Mouse (Mus musculus) layer of hippocampus, adult 2 months (tissue): ENCODE data around the gene Gm10282. TPM values are rescaled to one million over a fixed set of nuclear protein-coding genes. Genes with fewer than 3 reads are reported as not detected.

ENCODE experiments used
- DNase-seq, 2 experiments: peaks; one replicate each; pipeline ENCODE4 v3.0.0; 2022; ENCODE audit warnings: low spot score in 2 of 2
- H3K27ac ChIP-seq: fragments of 200-600 bp; 2 replicates; pipeline ENCODE4 v1.8.1; 2022
- H3K4me3 ChIP-seq: fragments of 200-600 bp; 2 replicates; pipeline ENCODE4 v1.8.1; 2022; ENCODE audit warnings: mild to moderate bottlenecking
- CTCF ChIP-seq: fragments of 200-600 bp; conservative IDR thresholded peaks from 2 replicates; pipeline ENCODE4 v1.8.1; 2022; ENCODE audit warnings: antibody characterized with exemption, mild to moderate bottlenecking, moderate library complexity
- total RNA-seq, 2 experiments: library from RNA; stranded (reverse); gene quantifications; 2 replicates each; pipeline ENCODE4 v1.2.3; 2021

Gene Gm10282
- total RNA-seq, 2 experiments from 2014 or later: 6.7 to 7.9 TPM

DNA sequence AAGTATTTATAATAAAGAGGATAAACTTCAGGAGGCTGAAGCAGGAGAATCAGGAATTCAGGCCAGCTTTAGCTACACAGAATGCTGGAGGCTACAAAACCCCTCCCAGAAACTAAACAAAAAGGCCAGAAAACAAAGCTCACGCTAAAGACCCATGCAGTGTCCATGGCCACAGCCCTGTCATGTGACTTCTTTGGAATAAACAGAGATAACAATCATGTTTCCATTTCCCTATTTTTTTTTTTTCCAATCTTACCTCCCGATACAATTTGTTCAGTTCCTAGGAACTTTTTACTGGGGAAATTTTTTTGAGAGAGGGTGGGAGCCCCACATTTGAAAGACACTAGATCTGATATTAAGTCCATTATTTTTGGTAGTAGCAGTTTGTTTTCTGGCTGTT is 31.2 kb upstream of the Gm10282 start:
- DNase-seq: no peak
- peak overlapping the region; percentile 19; the same call in 1 of the 2 replicates for H3K27ac ChIP-seq
- no peak for TF ChIP-seq CTCF
- H3K4me3 ChIP-seq: no peak overlapping the region

DNA sequence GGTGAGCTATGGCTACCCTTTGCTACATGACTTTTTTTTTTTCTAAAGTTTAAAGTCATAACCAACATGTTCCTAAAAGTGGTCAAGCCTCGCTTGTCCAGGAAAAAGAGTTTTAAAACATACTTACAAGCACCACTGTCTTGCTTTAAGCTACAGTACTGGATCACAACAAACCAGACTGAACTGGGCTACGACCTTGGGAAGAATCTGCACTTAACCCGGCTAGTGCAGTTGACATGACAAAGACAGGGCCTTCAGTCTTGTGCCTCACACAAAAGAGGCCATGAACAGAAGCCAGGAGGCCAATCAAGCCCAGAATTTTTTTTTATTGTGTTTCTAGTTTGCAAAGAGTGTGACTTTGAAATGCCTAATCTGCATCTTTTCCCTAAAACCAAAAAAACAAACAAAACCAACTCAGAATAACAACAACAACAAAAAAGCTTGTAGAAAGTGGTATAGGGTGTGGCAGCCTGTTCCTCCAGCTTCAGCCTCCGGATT is 29.1 kb upstream of the Gm10282 start:
- Histone ChIP-seq H3K4me3 (no peak overlapping the region), H3K27ac (peak overlapping the region; percentile 32; the same call in 1 of the 2 replicates)
- DNase-seq: no peak
- no peak for TF ChIP-seq CTCF

DNA sequence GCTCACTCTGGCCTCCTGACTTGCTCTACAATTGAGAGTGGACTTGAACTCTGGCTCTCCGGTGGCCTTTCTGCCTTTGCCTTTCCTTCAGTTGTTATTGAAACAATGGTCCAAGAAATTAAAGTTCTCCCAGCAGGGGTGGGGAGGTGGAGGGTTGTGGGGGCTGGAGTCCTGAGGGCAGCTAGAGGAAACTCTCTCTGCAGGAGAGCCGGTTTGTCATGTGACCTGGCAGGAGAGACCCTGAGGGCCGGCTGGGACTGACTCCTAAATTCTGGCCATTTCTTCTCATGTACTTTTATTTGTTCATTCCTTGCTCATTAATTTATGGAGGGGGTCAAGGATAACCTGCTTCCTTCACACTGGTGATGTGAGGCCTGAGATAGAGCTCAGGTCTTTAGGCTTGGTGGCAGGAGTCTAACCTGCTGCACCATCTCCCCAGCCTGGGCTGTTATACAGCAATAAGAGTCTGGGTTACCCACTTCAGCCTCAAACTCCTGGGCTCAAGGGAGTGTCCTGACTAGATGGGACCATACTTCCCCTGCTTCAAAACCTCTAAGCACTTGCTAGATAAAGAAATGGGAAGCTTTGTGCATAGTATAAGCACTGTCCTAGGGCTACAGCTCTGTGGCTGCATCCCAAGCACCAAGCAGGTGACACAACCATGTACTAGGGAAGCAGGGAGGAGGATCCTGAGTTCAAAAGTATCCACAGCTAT is 28.5 kb upstream of the Gm10282 start:
- no peak for TF ChIP-seq CTCF
- DNase-seq: no peak
- Histone ChIP-seq H3K27ac (peak overlapping the region; percentile 32; the same call in 1 of the 2 replicates), H3K4me3 (no peak overlapping the region)

DNA sequence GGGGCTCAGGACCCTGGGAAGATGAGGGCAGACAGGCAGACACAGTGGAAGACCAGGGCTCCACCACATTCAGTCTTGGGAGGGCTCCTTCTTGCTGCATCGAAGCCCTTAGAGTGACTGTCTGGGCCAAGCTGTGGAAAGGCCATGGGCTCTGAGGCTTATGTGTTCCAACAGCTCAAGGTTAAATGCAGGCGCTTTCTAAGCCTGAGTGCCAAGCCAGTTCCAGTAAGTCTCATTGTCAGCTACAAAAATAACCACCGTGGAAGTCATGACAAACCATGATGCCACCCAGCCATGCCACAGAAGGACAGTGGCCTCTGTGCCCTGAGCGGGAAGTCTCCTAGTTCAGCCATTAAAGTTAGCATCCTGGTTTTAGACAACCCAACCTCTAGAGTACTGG is 26.6 kb upstream of the Gm10282 start:
- no peak overlapping the region for H3K27ac ChIP-seq
- no peak for DNase-seq
- TF ChIP-seq CTCF: no peak
- H3K4me3 ChIP-seq: no peak overlapping the region

DNA sequence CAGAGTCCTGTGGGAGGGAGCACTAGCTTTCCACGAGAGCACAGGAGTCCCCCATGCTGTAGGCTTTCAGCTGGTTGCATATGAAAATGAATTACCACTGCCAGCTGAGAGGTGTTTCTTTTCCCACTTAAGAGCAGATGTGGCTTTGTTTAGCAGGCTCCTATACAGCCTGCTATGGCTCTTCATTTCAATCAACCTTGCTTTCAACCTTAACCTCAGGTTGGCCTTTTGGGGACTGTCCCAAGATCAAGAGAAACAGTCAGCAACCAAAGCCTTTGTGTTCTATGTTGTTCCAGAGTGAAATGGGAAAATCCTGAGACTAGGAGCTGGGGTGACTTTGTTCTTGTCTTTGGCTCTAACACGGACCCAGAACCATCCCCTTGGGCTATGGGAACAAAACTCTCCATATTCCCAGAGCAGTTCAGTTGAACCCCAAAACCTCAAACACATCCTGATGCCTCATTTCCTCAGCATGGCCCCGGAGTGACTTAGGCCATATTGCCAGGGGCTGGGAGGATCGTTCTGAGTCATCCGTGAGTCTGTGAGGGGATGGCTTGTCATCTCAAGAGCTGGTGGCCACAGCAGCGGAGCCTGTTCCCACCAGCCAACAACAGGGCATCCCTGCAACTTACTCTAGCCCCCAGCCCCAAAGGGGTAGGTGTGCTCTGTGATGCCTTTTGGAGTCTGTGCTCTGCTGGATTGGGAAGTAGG is 25.9 kb upstream of the Gm10282 start:
- DNase-seq: no peak
- TF ChIP-seq CTCF: no peak
- no peak overlapping the region for H3K4me3 ChIP-seq
- H3K27ac ChIP-seq: no peak overlapping the region

DNA sequence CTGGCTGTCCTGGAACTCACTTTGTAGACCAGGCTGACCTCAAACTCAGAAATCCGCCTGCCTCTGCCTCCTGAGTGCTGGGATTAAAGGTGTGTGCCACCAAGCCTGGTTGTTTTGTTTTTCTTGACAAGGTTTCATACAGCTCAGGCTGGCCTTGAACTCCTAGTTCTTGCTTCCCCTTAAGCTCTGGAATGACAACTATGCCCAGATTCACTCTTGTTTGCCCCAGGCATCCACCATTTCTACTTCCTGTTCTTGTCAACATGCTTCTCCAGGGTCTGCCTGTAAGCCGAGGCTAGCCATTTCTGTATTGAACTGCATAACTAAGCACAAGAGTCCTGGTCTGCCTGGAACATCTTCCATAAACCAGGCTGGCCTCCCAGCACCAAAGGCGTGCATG is 24.1 kb upstream of the Gm10282 start:
- no peak for TF ChIP-seq CTCF
- DNase-seq: no peak
- H3K4me3 ChIP-seq: no peak overlapping the region
- H3K27ac ChIP-seq: no peak overlapping the region

DNA sequence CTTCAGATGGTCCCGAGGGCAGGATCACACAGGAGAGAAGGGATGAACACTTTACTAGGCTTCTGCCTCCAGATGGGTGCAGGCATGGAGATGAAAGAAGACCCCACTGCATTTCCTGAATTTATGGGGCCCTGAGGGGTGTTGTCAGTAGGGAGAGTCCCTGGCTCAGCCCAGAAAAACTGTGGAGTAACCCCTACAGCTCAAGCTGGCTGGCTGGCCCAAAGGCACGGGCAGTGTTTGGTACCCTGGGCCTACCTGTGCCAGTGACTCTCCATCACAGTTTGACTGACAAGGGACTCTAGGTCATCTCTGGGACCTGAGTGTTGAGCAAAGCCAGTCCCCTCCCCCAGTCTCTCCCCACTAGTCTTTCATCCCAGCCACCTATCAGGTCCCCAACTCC is 19.6 kb upstream of the Gm10282 start:
- no peak for DNase-seq
- TF ChIP-seq CTCF: no peak
- Histone ChIP-seq H3K4me3 (no peak overlapping the region), H3K27ac (no peak overlapping the region)

DNA sequence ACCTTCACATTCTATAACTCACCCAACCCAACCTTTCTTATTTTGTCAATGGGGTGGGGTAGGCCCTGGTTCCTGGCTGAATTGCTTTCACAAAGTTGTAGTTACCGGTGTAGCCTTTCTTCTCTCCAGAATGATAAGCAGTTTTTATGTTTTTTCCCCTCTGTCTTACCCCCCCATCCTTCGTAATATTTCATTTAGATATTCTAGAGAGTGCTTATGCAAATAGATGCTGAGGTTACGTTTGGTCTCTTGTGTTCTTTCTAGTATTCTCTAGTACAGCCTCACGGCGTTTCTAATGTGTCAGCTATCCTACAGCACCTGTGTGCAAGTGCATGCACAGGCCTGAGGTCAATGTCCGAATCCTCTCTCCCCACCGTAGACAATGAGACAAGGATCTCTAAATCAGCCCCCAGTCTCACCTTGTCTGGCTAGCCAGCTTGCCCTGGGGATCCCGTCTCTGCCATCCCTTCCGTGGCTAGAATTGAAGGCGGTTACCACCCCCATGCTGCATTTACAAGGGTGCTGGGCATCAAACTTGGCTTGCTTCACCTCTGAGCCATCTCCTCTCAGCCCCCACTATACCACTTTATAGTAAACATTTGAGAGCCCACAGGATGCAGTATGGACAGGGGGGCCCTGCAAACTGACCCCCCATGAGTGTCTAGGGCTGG is 19.1 kb upstream of the Gm10282 start:
- H3K27ac ChIP-seq: no peak overlapping the region
- no peak for TF ChIP-seq CTCF
- H3K4me3 ChIP-seq: no peak overlapping the region
- no peak for DNase-seq

DNA sequence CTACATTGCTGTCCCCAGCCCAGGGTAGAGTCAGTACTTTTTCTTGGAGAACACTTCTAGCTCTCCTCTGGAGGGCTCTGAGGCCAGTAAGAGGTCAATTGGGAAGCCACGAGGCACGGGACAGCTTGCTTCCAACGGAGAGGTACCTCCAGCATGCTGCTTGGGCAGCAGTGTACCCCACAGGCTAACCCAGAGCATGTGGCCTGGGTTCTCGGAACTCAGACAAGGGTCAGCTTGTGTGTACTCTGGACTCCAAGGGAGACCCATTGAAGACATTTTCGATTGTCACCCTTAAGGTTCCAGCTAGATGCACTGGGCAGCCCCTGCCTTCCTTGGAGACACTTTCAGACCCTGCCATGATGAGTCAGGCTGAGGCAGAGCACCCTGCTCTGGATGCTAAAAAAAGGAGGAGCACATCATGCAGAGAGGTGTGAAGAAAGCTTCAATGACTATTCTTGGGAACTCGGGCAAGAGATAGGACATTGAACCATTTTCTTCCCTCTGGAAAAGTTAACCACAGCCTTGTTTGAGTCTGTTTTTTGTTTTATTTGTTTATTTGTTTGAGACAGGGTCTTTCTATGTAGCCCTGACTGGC is 18.2 kb upstream of the Gm10282 start:
- no peak for TF ChIP-seq CTCF
- no peak for DNase-seq
- Histone ChIP-seq H3K4me3 (peak overlapping the region; percentile 34), H3K27ac (peak overlapping the region; percentile 28; the same call in 1 of the 2 replicates)

DNA sequence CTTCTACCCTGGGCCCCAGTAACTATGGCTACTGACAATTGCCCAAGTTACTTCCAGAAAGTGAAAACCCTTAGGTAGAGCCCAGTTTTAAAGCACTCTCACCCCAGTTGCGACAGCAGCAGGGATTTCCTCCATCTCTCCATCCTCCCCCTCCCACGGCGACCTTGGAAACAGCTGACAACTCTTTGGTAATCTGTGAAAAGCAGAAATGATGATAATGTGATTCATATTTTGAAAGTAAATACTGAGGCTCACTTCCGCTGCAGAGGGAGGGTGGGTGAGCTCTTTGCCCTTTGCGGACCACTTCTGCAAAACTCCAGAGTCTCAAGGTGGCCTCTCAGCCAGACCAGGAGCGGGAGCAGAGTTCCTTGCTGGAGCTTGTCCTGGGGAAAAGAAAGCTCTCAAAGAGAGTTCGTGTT is 17.4 kb upstream of the Gm10282 start:
- no peak for DNase-seq
- no peak for TF ChIP-seq CTCF
- Histone ChIP-seq H3K4me3 (peak overlapping the region; percentile 34), H3K27ac (peak overlapping the region; percentile 28)

DNA sequence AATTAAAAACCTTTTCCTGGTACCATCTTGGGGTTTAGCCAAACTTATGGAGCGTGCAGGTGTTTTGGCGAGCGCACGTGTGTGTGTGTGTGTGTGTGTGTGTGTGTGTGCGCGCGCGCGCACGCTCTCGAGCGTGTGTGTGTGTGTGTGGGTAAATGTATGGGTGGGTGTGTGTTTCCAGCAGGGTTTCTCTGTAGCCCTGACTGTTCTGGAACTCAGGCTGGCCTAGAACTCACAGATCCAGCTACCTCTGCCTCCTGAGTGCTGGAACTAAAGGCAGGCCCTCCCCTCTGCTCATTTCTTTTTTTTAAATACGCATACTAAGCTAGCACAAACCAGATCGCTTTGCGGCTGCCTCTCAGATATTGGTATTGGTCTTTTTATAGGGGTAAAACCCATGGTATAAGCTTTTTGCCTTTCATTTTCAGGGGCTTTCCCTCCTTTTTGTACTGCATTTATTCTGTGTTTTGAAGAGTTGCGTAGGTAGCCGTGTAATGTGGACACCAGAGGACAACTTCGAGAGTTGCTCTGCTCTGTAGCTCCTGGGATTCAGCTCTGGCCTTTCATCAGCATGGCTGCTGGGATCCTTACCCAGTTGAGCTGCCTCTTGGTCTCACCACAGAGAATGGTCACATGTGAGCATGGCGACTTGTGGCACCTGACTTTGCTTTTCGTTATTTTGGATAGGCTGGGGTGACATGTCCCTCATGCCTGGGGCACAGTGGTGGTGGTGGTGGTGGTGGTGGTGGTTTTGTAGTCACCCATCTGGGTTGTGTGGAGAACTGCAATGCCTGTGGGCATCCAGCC is 16.8 kb upstream of the Gm10282 start:
- Histone ChIP-seq H3K4me3 (peak overlapping the region; percentile 74), H3K27ac (peak overlapping the region; percentile 28)
- no peak for TF ChIP-seq CTCF
- no peak for DNase-seq
